Mouse (Mus musculus): ENCODE measurements around the gene Gpm6a. TPM values are rescaled to one million over a fixed set of nuclear protein-coding genes. Genes with fewer than 3 reads are reported as not detected.

The Gpm6a gene
- polyA plus RNA-seq, 1 experiment, result 0.61 TPM

- H3K27me3 ChIP-seq (ENCODE audit: control insufficient read depth, insufficient read depth, low read length), result no peaks in the 10 kb centered on the region
- no peak overlapping the region for H3K4me3 ChIP-seq (ENCODE audit: control insufficient read depth, low read depth, low read length)
- no peaks in the 10 kb centered on the region for H3K4me1 ChIP-seq (ENCODE audit: control insufficient read depth, insufficient read depth, low read length)
- H3K27ac ChIP-seq (ENCODE audit: control insufficient read depth, insufficient read depth, low read depth, low read length), result no peak overlapping the region
- H3K36me3 ChIP-seq (ENCODE audit: control insufficient read depth, insufficient read depth, low read length), result no peaks in the 10 kb centered on the region
- no peak for TF ChIP-seq CTCF (IDR thresholded peaks at IDR 0.05; ENCODE audit: control insufficient read depth, insufficient read depth, insufficient replicate concordance, low read depth, low read length)
- TF ChIP-seq POLR2A (IDR thresholded peaks at IDR 0.05; ENCODE audit: control insufficient read depth, low read depth, low read length), result no peak
Measured at GRCm38 (mm10) chr8:55103065-55103464, 148.4 kb downstream of the Gpm6a start.

GRCm38 (mm10) chr8:55103891-55104481 lies 149.3 kb downstream of the Gpm6a start:
- no peaks in the 10 kb centered on the region for H3K4me1 ChIP-seq (ENCODE audit: control insufficient read depth, insufficient read depth, low read length)
- no peak for TF ChIP-seq CTCF (IDR thresholded peaks at IDR 0.05; ENCODE audit: control insufficient read depth, insufficient read depth, insufficient replicate concordance, low read depth, low read length)

More at GRCm38 (mm10) chr8:55103891-55104481, 149.3 kb downstream of the Gpm6a start:
- no peaks in the 10 kb centered on the region for H3K36me3 ChIP-seq (ENCODE audit: control insufficient read depth, insufficient read depth, low read length)
- no peaks in the 10 kb centered on the region for H3K27me3 ChIP-seq (ENCODE audit: control insufficient read depth, insufficient read depth, low read length)
- H3K27ac ChIP-seq (ENCODE audit: control insufficient read depth, insufficient read depth, low read depth, low read length), result no peak overlapping the region
- no peak overlapping the region for H3K4me3 ChIP-seq (ENCODE audit: control insufficient read depth, low read depth, low read length)

Other genes with a start within 250 kb of the Gpm6a start
- gene Wdr17, start 67.7 kb upstream of the Gpm6a start, polyA plus RNA-seq (2012; rRNA removed), result 4.5 and 5.5 TPM in 2 replicates

Measured in testis, adult 2 months (tissue).